8 mouse cellular contexts compared by ENCODE assay signal in the genomic region with DNA sequence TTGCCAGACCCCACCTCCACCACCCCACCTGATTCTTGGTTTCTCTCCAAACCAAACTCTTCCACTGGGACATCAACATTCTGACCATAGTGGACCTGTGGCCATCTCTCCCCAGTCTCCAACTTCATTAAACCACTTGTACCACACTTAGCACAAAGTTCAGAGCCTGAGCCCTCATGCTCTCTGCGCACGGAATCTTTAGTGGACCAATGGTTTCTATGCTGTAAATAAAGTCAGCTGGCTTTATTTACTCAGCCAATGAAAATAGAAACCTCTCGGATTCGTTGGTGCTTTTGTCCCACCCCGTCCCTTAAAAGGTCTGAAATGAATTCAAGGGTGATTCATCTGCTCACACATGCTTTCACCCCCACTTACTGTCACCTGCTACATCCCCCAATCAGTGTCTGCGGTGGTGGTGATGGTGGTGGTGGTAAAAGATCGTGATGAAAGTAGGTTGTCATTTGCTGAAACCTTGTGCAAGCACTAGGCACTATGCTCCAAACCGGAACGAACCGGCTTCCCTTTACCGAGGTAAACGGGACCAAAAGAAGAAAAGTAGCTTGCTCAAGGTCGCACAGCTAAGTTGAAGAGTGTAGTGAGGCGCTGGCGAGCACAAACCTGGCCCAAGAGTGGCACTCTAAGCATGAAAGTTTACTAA. TPM values are rescaled to one million over a fixed set of nuclear protein-coding genes. Genes with fewer than 3 reads are reported as not detected.
A peak's percentile ranks its signal among the peaks of the same experiment; 100 is the strongest.
DNase-seq lines count a peak whose midpoint lies in the region; ATAC-seq and TF ChIP-seq lines count a peak whose summit lies in the region.

No protein-coding gene starts in this region.

- no peak for ATAC-seq in heart, embryonic 14.5 days (ENCODE audit: insufficient number of reproducible peaks, insufficient read depth, low FRiP score, low read depth)
- ATAC-seq in hindbrain, embryonic 13.5 days (ENCODE audit: low FRiP score): peak; percentile 4; the same call in 1 of the 2 replicates
- ATAC-seq in limb, embryonic 15.5 days (ENCODE audit: insufficient number of reproducible peaks, low FRiP score, low TSS enrichment, low read depth): no peak
- peak; percentile 64 for ATAC-seq in monocyte, adult 5-6 weeks (replicated peaks; ENCODE audit: insufficient number of reproducible peaks, low FRiP score, low TSS enrichment, poor library complexity, severe bottlenecking)

- peak overlapping the region; percentile 90 for H3K9ac ChIP-seq in heart, embryonic 14.5 days (ENCODE audit: low read length)
- H3K9ac ChIP-seq in hindbrain, embryonic 13.5 days: peak overlapping the region; percentile 96
- peak overlapping the region; percentile 83 for H3K9ac ChIP-seq in limb, embryonic 15.5 days

- DNase-seq in heart, adult 8-10 months (ENCODE audit: low spot score): no peak
- DNase-seq in c-Kit-negative CD71-positive TER-119-positive erythroid progenitor cells, embryonic 14.5 days (ENCODE audit: low read depth, low spot score): peak; percentile 9
- DNase-seq in ovary, postnatal 10 days (ENCODE audit: low spot score): no peak

- H3K36me3 ChIP-seq in heart, embryonic 14.5 days (ENCODE audit: control insufficient read depth, insufficient read depth, low read length): no peaks in the 10 kb centered on the region
- H3K36me3 ChIP-seq in E14TG2a.4 (ENCODE audit: insufficient read depth, low read length): no peaks in the 10 kb centered on the region
- H3K36me3 ChIP-seq in hindbrain, embryonic 13.5 days: no peaks in the 10 kb centered on the region
- H3K36me3 ChIP-seq in limb, embryonic 15.5 days: no peaks in the 10 kb centered on the region

- peaks cover 4% of the 10 kb centered on the region; the same call in 1 of the 2 replicates for H3K27me3 ChIP-seq in heart, embryonic 14.5 days (ENCODE audit: control insufficient read depth, insufficient read depth, low read length)
- peaks cover 70% of the 10 kb centered on the region for H3K27me3 ChIP-seq in E14TG2a.4 (ENCODE audit: insufficient read depth, low read length)
- H3K27me3 ChIP-seq in hindbrain, embryonic 13.5 days: peaks cover 7% of the 10 kb centered on the region; the same call in 1 of the 2 replicates
- H3K27me3 ChIP-seq in limb, embryonic 15.5 days: peaks cover 14% of the 10 kb centered on the region; the same call in 1 of the 2 replicates

- no peak for TF ChIP-seq CTCF in E14TG2a.4 (conservative IDR thresholded peaks at IDR 0.05; ENCODE audit: low read length)

- H3K4me1 ChIP-seq in heart, embryonic 14.5 days (ENCODE audit: control insufficient read depth in 2 of 2, insufficient read depth in 2 of 2, low read length in 2 of 2): peaks cover 0 to 20% of the 10 kb centered on the region in 2 experiments
- H3K4me1 ChIP-seq in E14TG2a.4 (replicated peaks; ENCODE audit: low read depth, low read length): peaks cover 8% of the 10 kb centered on the region
- peaks cover 21% of the 10 kb centered on the region for H3K4me1 ChIP-seq in hindbrain, embryonic 13.5 days (replicated peaks)
- peaks cover 13% of the 10 kb centered on the region for H3K4me1 ChIP-seq in limb, embryonic 15.5 days

- WGBS in heart, embryonic 14.5 days: 24% methylated on average over 15 of the region's 15 CpGs
- 22% methylated on average over 15 of the region's 15 CpGs for WGBS in hindbrain, embryonic 13.5 days
- WGBS in limb, embryonic 15.5 days: 19% methylated on average over 15 of the region's 15 CpGs

- H3K4me3 ChIP-seq in heart, embryonic 14.5 days (ENCODE audit: control insufficient read depth in 1 of 2, insufficient read depth in 1 of 2, low read depth in 1 of 2, low read length in 2 of 2): peak overlapping the region; percentile 89 to 91
- H3K4me3 ChIP-seq in E14TG2a.4 (replicated peaks; ENCODE audit: low read length): peak overlapping the region; percentile 86
- peak overlapping the region; percentile 87 for H3K4me3 ChIP-seq in hindbrain, embryonic 13.5 days
- peak overlapping the region; percentile 93 for H3K4me3 ChIP-seq in limb, embryonic 15.5 days

- H3K9me3 ChIP-seq in heart, embryonic 14.5 days (ENCODE audit: control insufficient read depth, low read length): no peaks in the 10 kb centered on the region
- no peaks in the 10 kb centered on the region for H3K9me3 ChIP-seq in E14TG2a.4 (ENCODE audit: low read length)
- no peaks in the 10 kb centered on the region for H3K9me3 ChIP-seq in hindbrain, embryonic 13.5 days
- H3K9me3 ChIP-seq in limb, embryonic 15.5 days: no peaks in the 10 kb centered on the region

- H3K4me2 ChIP-seq in heart, embryonic 14.5 days (ENCODE audit: low read length): peak overlapping the region; percentile 99
- H3K4me2 ChIP-seq in hindbrain, embryonic 13.5 days: peak overlapping the region; percentile 98
- peak overlapping the region; percentile 86 for H3K4me2 ChIP-seq in limb, embryonic 15.5 days

- peak overlapping the region in 1 of 2 experiments; percentile 68; a peak in 2 of 4 replicates for H3K27ac ChIP-seq in heart, embryonic 14.5 days (replicated peaks in 1 of 2; ENCODE audit: control insufficient read depth in 1 of 2, insufficient read depth in 1 of 2, low read depth in 2 of 2, low read length in 2 of 2)
- peak overlapping the region; percentile 92 for H3K27ac ChIP-seq in hindbrain, embryonic 13.5 days
- H3K27ac ChIP-seq in limb, embryonic 15.5 days: no peak overlapping the region

RNA-seq across cellular contexts. Expression of a gene that starts 1.3 kb away (rescaled TPM):
- polyA plus RNA-seq in heart, embryonic 14.5 days (2014; fragmentation: Nextera tagmentation; extraction: Ambion mirVana): 0.53 and 1.00 TPM in 2 replicates
- total RNA-seq in heart, adult 8-10 months (2022): 1 to 10 TPM; 1.5 to 2.7 (median 1.8) TPM
- polyA plus RNA-seq in hindbrain, embryonic 13.5 days (2015; fragmentation: Nextera tagmentation; extraction: Ambion mirVana): 4.1 and 4.3 TPM in 2 replicates
- 0.77 and 1.0 TPM in 2 replicates for polyA plus RNA-seq in limb, embryonic 15.5 days (2015; fragmentation: Nextera tagmentation; extraction: Ambion mirVana)
- total RNA-seq in monocyte, adult 5-6 weeks (2017): 1.6 TPM in 1 of 3 replicates, not detected in the others

Comparison
In these comparisons a context has a peak if more than half of its experiments do, and no peak if none do; other contexts are left out.
1. ATAC-seq: peak in hindbrain, embryonic 13.5 days (single experiment) and monocyte, adult 5-6 weeks (single experiment); none in heart, embryonic 14.5 days (single experiment) and limb, embryonic 15.5 days (single experiment).
2. Peak in every context shown above with its lines, with median percentiles within 50 percentile points of each other: H3K4me2 ChIP-seq, H3K4me3 ChIP-seq and H3K9ac ChIP-seq.